Mouse (Mus musculus): ENCODE data around the gene Txn2.

The Txn2 gene

GRCm38 (mm10) chr15:77928673-77929331 is at the start of gene Txn2:
Gene Txn2, minus strand, starts transcription at chr15:77929006.
- peak; percentile 98 to 99 for DNase-seq

- DNase-seq = no peak
These were observed 48.9 kb upstream of the Txn2 start for GRCm38 (mm10) chr15:77977663-77978062.

- DNase-seq = no peak
These were observed 45.5 kb upstream of the Txn2 start for GRCm38 (mm10) chr15:77974165-77974841.

- peak; percentile 97 to 99 for DNase-seq
These were observed 41.9 kb upstream of the Txn2 start, which contains the start of gene Eif3d for GRCm38 (mm10) chr15:77970470-77971292. Gene Eif3d, minus strand, starts transcription at chr15:77970813.

GRCm38 (mm10) chr15:77969940-77970469 is 41.2 kb upstream of the Txn2 start:
- no peak for DNase-seq

GRCm38 (mm10) chr15:77965117-77965528 is 36.3 kb upstream of the Txn2 start:
- no peak for DNase-seq

- DNase-seq = no peak
These were observed 33.6 kb upstream of the Txn2 start for GRCm38 (mm10) chr15:77962447-77962846.

GRCm38 (mm10) chr15:77960693-77961092 is 31.9 kb upstream of the Txn2 start:
- DNase-seq = no peak

GRCm38 (mm10) chr15:77958071-77958470 is 29.3 kb upstream of the Txn2 start:
- DNase-seq = no peak

GRCm38 (mm10) chr15:77957625-77958024 is 28.8 kb upstream of the Txn2 start:
- DNase-seq = no peak

- DNase-seq = peak; percentile 78 to 81
These were observed 27.6 kb upstream of the Txn2 start, which contains the start of gene Foxred2 for GRCm38 (mm10) chr15:77956404-77956901. Gene Foxred2, minus strand, starts transcription at chr15:77956722.

- DNase-seq = peak in 1 of 2 experiments; percentile 24
These were observed 26.9 kb upstream of the Txn2 start for GRCm38 (mm10) chr15:77955440-77956403.

- no peak for DNase-seq
These were observed 25.6 kb upstream of the Txn2 start for GRCm38 (mm10) chr15:77954362-77954761.

- DNase-seq = no peak
These were observed 24.1 kb upstream of the Txn2 start for GRCm38 (mm10) chr15:77952921-77953320.

GRCm38 (mm10) chr15:77949061-77949460 is 20.3 kb upstream of the Txn2 start:
- peak; percentile 82 to 86 for DNase-seq

- no peak for DNase-seq
These were observed 16.9 kb upstream of the Txn2 start for GRCm38 (mm10) chr15:77945711-77946110.

GRCm38 (mm10) chr15:77941563-77941962 is 12.8 kb upstream of the Txn2 start:
- DNase-seq = no peak

- DNase-seq = no peak
These were observed 9.7 kb upstream of the Txn2 start for GRCm38 (mm10) chr15:77938516-77938915.

- no peak for DNase-seq
These were observed 7.0 kb upstream of the Txn2 start for GRCm38 (mm10) chr15:77935673-77936375.

- DNase-seq = no peak
These were observed 6.2 kb upstream of the Txn2 start for GRCm38 (mm10) chr15:77934968-77935367.

- DNase-seq = peak; percentile 77
These were observed 5.5 kb upstream of the Txn2 start for GRCm38 (mm10) chr15:77934326-77934725.
